Mouse (Mus musculus): ENCODE data around the gene Gmeb2.

GRCm38 (mm10) chr2:181287338-181287957, 387 bp downstream of the Gmeb2 start:
- TF ChIP-seq POLR2A (IDR thresholded peaks at IDR 0.05; ENCODE audit: borderline replicate concordance, low read depth, low read length) (no peak), CTCF (IDR thresholded peaks at IDR 0.05; ENCODE audit: low read depth, low read length) (no peak)
